In the genomic region with DNA sequence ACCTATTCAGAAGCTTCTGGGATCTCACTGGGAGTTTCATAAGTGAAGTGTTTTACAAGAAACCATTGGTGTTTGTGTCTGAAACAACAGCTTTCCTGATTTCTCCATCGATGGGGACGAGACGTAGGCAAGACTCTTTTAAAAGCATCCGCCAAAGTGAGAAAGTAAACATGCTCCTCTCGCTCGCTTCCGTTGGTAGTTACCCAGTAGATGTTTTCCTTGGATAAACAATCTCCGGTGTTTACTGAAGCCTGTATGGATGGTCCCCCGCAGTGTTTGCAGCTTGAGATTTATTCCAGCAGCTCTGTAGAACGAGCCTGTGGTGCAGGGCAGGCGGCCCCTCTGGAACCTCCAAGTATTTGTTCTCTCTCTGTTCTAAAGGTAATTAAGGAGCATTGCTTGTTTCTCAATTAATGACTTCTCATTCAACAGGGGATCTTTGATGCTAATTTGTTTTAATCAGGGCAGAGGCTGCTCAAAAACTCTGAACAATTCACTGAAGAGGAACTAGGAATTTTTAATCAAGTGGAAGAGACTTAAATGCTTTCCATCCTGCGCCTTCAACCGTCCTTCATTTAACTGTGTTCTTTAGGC, we compare ENCODE assay signal across 20 mouse cellular contexts.
DNase-seq lines count a peak whose midpoint lies in the region; ATAC-seq and TF ChIP-seq lines count a peak whose summit lies in the region.
"Had no signal": no experiment of that assay in that cellular context is flagged by ENCODE, and none has a peak within 500 bp of the region (broad histone marks: within the 10 kb centered on the region; RNA-seq: fewer than 3 reads in every experiment).

No protein-coding gene starts in this region.

- peak; percentile 63 for DNase-seq in lung, embryonic 14.5 days
- DNase-seq in lung, adult 18-20 months: no peak
- DNase-seq in brain, embryonic 14.5 days (ENCODE audit: low read depth): peak; percentile 84
- peak; percentile 15 for DNase-seq in embryo, embryonic 9.5 days (ENCODE audit: extremely low spot score)
- DNase-seq in hindbrain, postnatal 0 days (ENCODE audit: low spot score): peak; percentile 30
- DNase-seq in layer of hippocampus, postnatal 25 days (ENCODE audit: extremely low spot score in 1 of 2, low spot score in 1 of 2): no peak
- no peak for DNase-seq in spleen, postnatal 10 days (ENCODE audit: low spot score in 2 of 2)
- DNase-seq: adrenal gland, adult 8-10 months; cerebellum, adult 11 months; cerebellum, postnatal 10 days; heart, adult 11 months; kidney, adult 2 months; kidney, postnatal 25 days; left cerebral cortex, postnatal 4 days; liver, postnatal 0 days; thymus, postnatal 36 days had no signal

- WGBS in lung, embryonic 14.5 days: 24% methylated on average over 13 of the region's 13 CpGs
- WGBS in hindbrain, postnatal 0 days: 32% methylated on average over 13 of the region's 13 CpGs

- H3K27me3 ChIP-seq in lung, embryonic 14.5 days (ENCODE audit: insufficient read depth, low read length): no peaks in the 10 kb centered on the region
- no peaks in the 10 kb centered on the region for H3K27me3 ChIP-seq in hindbrain, postnatal 0 days (ENCODE audit: insufficient read depth, low read length)
- H3K27me3 ChIP-seq: heart, embryonic 13.5 days; midbrain, embryonic 12.5 days had no signal

- TF ChIP-seq POLR2A in brain, embryonic 14.5 days (IDR thresholded peaks at IDR 0.05; ENCODE audit: borderline replicate concordance, extremely low read depth, insufficient read depth, insufficient read length, poor library complexity, severe bottlenecking): no peak

- H3K27ac ChIP-seq in lung, embryonic 14.5 days (ENCODE audit: low read depth): no peak overlapping the region
- H3K27ac ChIP-seq in hindbrain, postnatal 0 days: no peak overlapping the region
- H3K27ac ChIP-seq: heart, embryonic 13.5 days; left cerebral cortex, adult 2 months; midbrain, embryonic 12.5 days had no signal

- no peak overlapping the region for H3K9ac ChIP-seq in lung, embryonic 14.5 days
- H3K9ac ChIP-seq in hindbrain, postnatal 0 days (replicated peaks; ENCODE audit: low read length): no peak overlapping the region
- H3K9ac ChIP-seq: heart, embryonic 13.5 days; liver, postnatal 0 days; midbrain, embryonic 12.5 days had no signal

- H3K36me3 ChIP-seq in lung, embryonic 14.5 days (ENCODE audit: insufficient read depth): no peaks in the 10 kb centered on the region
- no peaks in the 10 kb centered on the region for H3K36me3 ChIP-seq in hindbrain, postnatal 0 days (ENCODE audit: insufficient read depth, low read length)
- H3K36me3 ChIP-seq: heart, embryonic 13.5 days; midbrain, embryonic 12.5 days had no signal

- no peaks in the 10 kb centered on the region for H3K4me1 ChIP-seq in lung, embryonic 14.5 days (ENCODE audit: insufficient read depth)
- no peaks in the 10 kb centered on the region for H3K4me1 ChIP-seq in hindbrain, postnatal 0 days (ENCODE audit: insufficient read depth, low read length)

- no peak for TF ChIP-seq CTCF in lung, embryonic 14.5 days (IDR thresholded peaks at IDR 0.05; ENCODE audit: low read depth)
- no peak for TF ChIP-seq CTCF in brain, embryonic 14.5 days (IDR thresholded peaks at IDR 0.05; ENCODE audit: borderline replicate concordance, extremely low read depth, insufficient read depth, insufficient read length)
- TF ChIP-seq CTCF in hindbrain, postnatal 0 days (IDR thresholded peaks at IDR 0.05; ENCODE audit: low read depth): no peak

- no peak overlapping the region for H3K4me2 ChIP-seq in lung, embryonic 14.5 days
- H3K4me2 ChIP-seq in hindbrain, postnatal 0 days (ENCODE audit: low read depth, low read length): no peak overlapping the region
- H3K4me2 ChIP-seq: heart, embryonic 13.5 days; midbrain, embryonic 12.5 days had no signal

- H3K4me3 ChIP-seq in lung, embryonic 14.5 days (ENCODE audit: low read depth, low read length): no peak overlapping the region
- no peak overlapping the region for H3K4me3 ChIP-seq in hindbrain, postnatal 0 days (ENCODE audit: low read length)
- H3K4me3 ChIP-seq: heart, embryonic 13.5 days; left cerebral cortex, adult 2 months; midbrain, embryonic 12.5 days had no signal

- ATAC-seq in lung, embryonic 14.5 days (ENCODE audit: insufficient read depth): no peak
- ATAC-seq in hindbrain, postnatal 0 days: no peak; the same call in 1 of the 2 replicates
- ATAC-seq: inflammation-experienced regulatory T-cells, adult 6 months; liver, postnatal 0 days had no signal

- H3K9me3 ChIP-seq in lung, embryonic 14.5 days (ENCODE audit: low read depth, low read length): no peaks in the 10 kb centered on the region
- no peaks in the 10 kb centered on the region for H3K9me3 ChIP-seq in hindbrain, postnatal 0 days (ENCODE audit: low read length)
- H3K9me3 ChIP-seq: heart, embryonic 13.5 days; midbrain, embryonic 12.5 days had no signal

Comparison
In these comparisons a context has a peak if more than half of its experiments do, and no peak if none do; other contexts are left out.
1. DNase-seq: peak in lung, embryonic 14.5 days (single experiment), brain, embryonic 14.5 days (single experiment), embryo, embryonic 9.5 days (single experiment) and hindbrain, postnatal 0 days (single experiment); none in lung, adult 18-20 months (0 of 2), layer of hippocampus, postnatal 25 days (0 of 2) and spleen, postnatal 10 days (0 of 2).